Mouse (Mus musculus) heart, adult 9 months (tissue): ENCODE results near the gene Dlgap1.

ENCODE experiments used
- DNase-seq, 2 experiments: peaks; one replicate each; pipeline ENCODE4 v3.0.0; 2022; ENCODE audit warnings: low spot score in 2 of 2

Gene Dlgap1

DNA sequence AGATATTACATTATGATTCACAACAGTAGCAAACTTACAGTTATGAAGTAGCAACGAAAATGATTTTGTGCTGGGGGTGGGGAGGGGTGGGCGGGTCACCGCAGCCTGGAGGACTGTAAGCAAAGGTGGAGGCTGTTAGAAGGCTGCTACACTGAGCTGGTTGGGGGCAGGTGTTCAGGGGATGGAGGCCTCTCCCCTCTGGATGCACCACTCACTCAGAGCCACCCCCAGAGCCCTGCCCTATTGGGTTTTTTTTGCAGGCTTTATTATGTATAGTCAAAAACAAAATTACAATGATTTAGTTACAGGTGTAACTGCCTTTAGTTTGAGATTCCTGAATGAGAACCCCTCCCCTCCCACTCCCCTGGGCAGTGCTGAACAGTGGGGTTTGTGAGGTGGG lies 895.8 kb downstream of the Dlgap1 start:
- DNase-seq, result no peak

GRCm38 (mm10) chr17:70865060-70865604 lies 896.3 kb downstream of the Dlgap1 start:
- no peak for DNase-seq

DNA sequence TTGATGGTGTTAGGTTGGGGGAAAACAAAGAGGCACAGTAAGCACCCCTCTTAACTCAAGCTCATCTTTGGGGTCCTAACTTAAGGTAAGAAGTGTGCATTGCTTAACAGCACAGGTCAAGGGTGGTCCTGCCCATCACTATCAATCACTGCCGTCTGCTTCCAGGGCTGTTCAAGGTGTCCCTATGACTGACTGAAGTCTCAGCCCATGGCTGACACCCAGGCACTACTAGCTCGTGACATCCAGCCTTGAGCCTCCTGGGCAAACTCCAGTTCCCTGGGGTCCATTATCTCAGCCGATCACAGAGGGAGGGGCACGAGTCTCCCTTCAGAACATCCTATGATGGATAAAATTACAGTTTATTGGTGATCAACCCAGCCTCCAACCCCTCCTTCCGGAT lies 897.2 kb downstream of the Dlgap1 start:
- DNase-seq, result no peak

DNA sequence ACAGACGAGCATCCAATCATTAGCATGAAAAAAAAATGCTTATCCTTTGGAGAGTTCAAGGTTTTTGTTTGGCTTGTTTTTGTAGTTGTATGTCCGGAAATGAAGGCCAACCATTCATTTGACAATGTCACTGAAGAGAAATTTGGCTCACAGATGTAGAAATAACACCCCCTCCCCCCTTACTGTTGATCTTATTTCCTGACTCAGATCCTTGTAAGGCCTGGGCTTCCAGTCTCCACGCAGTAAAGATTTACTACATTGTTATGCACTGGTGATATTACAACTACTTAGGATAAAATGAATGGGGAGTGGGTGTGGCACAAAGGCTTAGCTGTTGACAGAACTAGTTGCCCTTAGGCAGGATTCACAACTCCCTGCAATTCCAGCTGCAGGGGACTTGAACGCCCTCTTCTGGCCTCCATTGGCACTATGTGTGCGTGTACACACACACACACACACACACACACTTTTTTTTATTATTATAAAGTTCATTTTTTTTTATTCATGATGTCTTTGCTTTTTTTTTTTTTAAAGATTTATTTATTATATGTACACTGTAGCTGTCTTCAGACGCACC lies 897.8 kb downstream of the Dlgap1 start:
- no peak for DNase-seq

GRCm38 (mm10) chr17:70868577-70869229 lies 899.8 kb downstream of the Dlgap1 start:
- DNase-seq, result no peak

DNA sequence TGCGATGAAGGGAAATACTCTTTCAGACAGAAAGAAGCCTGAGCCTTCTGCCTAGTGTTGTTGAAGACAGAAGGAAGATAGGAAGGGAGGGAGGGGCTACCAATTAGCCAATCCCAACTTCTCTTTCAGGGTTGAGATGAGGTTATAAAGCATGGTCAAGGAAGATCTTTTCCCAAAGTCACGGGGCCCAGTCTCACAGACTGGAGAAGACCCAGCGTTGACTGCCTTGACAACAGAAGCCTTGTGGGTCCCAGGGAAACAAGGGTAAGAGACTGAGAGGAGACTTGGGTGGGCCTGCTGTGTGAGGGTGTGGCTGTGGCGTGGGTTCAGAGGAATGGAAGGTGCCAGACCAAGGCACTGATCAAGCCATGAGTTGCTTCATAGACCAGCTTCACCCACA lies 901.7 kb downstream of the Dlgap1 start:
- DNase-seq, result no peak
